Mouse (Mus musculus) kidney, postnatal 14 days (tissue): ENCODE data around the gene Tmem253.

Experiments used
- DNase-seq: peaks from one replicate; pipeline ENCODE4 v3.0.0; 2022; ENCODE audit warnings: mixed read lengths

Tmem253 gene

DNA sequence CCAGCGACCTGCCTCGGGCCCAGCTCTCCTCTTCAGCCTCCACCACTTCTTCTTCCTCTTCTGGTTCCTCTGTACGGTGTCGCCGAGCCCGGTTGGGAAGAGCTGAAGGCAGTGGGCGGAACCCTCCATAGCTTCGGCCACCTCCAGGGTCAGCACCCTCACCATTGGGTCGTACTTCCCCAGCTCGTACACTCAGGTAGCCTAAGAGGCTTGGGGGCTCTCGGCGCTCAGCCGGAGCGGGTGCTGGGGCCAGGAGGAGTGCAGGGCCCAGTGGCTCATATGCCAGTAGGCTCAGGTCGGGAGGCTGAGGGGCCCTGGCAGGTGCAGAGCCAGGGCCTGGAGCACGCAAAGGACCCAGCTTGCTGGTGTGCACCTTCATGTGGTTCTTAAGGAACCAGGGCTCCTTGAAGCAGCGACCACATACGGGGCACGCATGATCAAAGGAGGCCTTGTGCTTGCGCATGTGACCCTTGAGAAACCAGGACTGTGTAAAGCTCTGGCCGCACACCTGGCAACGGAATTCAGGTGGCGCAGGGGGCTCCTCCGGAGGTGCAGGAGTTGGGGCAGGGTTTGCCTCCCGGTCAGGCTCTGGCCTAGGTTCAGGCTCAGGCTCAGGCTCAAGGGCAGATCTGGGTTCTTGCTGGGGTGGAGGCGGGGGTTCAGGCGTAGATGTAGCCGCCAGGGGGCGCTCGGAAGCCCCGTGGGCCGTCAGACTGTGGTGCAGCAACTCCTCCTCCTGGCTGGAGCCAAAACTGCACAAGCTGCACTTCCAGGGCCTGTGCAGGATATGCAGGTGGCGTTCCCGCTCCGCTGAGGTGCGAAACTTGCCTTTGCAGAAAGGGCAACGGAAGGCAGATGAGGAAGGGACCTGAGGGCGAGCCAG lies 6.9 kb upstream of the Tmem253 start:
- DNase-seq: peak; percentile 93

DNA sequence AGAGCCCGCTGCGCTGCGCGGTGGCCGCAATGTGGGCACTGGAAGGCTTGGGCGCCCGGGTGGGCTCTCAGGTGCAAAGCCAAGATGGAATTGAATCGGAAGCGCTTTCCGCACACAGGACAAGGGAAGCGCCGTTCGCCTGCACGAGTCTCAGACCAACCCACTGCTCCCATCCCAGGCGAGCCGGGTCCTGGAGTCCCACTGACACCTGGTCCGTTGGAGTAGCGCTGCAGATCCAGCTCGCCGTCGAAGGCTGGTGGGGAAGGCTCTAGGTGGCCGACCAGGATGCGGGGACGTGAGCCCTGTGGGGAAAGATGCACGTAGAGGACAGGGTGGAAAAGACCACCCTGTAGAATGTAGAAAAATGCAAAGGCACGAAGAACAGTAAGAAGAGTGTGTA lies 6.1 kb upstream of the Tmem253 start:
- no peak for DNase-seq

DNA sequence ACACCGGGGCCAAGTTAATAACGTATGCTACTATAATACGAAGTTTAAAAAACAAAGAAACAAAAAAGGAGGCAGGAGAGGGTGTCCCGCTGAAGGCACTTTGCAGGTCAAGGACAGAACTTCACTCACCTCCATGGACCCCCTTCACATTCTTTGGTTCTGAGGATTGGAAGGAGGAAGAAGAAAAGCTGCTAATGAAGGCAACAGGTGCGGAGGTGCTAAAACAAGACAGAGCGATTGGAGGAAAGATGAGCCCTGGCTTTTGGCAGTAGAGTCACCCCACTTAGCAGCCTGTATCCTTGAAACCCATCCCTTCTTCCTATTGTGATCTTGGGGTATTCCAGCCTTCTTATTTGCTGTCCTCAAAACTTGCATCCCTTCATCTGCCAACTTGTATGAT lies 5.6 kb upstream of the Tmem253 start:
- no peak for DNase-seq

DNA sequence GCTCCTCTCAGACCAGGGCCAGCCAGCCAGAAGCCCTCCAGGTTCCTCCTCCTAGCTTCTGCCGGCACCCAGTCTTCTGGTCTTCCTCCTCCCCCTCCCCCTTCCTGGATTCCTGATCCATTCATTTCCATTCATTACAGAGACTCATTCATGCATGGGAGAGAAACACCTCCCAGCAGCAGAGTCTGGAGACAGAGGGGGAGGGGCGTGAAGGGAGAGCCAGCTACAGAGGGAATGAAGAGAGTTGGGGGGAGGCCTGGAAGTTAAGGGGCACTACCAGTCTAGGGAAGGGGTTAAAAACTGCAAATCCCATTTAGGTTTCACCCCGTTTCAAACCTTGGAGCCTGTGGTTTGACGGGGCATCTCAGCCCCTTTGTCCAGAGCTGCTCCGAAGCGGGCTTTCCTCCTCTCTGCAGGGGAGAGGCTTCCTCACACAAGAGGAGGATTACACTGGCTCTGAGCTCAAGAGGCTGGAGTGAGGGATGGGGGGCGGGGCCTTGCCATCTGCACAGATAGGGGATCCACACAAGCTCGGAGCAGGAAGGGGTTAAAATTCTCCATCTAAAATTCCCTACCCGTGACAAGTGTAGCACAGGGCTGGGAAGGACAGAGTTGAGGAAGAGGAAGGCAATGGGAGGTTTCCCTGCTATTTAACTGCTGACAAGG lies 4.9 kb upstream of the Tmem253 start:
- DNase-seq: peak; percentile 83

DNA sequence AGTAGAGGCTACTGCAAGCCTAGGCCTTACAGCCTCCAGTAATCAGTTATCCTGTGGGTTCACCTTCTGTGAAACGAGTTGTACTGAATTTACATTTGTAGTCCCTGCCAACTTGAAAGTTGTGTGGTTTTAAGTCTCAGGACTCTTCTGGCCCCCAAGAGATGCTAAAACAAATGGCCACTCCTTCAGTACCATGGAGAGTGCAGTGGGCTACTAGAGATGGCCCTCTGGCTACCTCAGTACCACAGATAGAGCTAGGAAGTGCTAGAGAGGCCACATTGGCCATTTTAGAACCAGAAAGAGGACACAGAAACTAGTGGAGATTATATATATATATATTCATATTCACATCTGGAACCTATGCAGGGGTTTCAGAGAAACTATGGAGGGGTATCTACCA lies 3.8 kb upstream of the Tmem253 start:
- no peak for DNase-seq

DNA sequence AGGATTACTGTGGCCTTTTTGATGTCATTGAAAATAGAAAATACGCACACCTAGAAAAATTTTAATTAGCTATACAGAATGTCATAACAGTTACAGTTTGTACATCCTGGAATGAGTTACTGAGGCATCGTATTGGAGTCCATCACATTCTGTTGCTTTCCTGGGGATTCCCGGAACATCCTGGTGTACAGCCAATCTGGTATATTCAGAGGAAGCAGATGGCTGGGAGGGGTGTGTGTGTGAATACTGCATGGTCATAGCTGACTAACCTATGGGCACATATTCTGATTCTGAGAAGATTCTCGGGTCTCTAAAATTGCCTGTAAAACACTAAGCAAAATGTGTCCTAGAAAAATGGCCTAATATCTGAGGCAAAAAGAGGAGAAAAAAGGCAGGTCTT lies 3.4 kb upstream of the Tmem253 start:
- no peak for DNase-seq

DNA sequence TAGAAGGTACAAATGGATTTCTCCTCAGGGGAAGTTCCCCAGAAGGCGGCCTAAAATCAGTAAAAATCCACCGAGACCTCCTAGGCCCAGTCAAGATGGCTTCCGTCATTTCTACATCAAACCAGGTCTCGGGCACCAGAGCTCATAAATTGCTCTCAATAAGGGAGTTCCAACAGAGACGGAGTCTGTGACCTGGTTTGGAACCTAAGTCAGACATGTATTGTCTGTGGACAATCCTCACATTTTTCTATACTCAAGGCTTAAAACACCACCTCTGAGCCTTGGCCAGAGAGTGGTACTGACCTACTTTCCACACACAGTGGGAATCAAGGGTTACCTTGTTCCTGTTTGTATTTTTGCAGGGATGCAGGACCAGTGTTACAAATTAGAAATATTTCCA lies 2.9 kb upstream of the Tmem253 start:
- DNase-seq: no peak

DNA sequence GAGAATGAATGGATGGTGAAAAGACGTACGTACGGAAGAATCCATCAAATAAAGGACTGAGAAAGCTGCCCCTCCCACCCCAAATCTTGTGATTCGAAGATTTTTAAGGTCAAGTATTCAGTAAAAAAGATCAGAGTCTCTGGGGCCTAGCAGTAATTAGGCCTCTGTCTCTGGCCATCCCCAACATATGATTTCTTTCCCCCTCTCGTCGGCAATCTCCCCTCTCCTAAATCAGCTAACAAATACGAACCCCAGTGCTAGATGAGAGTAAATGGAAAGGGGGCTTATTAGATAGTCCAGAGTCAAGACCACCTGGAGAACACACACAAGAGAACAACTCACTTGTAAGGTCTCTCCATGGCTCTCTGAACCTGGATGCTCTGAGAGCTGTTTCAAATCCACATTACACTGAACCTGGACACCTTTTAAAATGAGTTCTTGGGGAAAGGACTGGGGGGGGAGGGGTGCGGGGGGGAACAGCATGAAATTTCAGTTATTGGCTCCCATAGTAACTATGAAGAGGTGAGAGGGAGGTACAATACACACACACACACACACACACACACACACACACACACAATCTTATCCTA lies 2.3 kb upstream of the Tmem253 start:
- no peak for DNase-seq

DNA sequence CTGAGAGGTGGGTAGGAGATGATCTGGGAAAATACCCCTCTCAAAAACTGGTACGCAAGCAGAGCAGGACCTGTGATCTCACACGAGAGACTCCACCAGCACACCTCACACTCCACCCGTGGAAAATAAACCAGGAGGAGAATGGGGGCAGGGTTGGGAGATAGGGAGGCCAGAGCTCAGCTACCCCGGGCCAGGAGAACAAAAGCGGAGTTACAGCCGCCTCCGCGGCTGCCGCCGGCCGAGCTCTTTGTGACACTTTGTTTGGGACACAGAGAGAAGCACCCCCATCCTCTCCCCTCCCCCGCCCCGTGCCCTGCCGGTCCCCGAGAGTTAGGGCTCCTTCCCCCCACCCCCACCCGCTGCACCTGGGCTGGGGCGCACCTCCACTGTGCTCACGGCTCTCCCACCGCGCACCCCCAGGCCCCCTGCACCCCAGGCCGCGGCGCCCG lies 1.7 kb upstream of the Tmem253 start:
- DNase-seq: no peak

DNA sequence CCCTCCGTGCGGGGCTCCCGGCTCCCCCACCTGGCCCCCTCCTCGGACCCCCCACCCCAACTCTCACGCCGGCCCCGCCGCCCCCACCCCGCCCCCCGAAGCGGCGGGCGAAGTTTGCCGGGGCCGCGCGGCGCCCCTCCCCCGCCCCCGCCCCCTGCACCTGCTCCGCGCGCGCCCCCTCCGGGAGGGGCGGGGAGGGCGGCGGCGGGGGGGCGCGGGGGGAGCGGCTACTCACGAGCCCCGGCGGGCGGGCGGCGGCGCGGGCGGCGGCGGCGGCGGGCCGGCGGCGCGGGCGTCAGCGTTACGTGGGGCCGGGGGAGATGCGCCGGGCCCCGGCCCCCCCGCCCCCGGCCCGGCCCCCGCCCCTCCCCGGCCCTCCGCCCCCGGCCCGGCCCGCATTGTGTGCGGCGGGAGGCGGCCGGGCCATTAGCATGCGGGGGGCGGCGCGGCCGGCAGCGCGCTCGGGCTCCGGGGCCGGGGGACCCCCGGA lies 1.1 kb upstream of the Tmem253 start:
- DNase-seq: no peak

DNA sequence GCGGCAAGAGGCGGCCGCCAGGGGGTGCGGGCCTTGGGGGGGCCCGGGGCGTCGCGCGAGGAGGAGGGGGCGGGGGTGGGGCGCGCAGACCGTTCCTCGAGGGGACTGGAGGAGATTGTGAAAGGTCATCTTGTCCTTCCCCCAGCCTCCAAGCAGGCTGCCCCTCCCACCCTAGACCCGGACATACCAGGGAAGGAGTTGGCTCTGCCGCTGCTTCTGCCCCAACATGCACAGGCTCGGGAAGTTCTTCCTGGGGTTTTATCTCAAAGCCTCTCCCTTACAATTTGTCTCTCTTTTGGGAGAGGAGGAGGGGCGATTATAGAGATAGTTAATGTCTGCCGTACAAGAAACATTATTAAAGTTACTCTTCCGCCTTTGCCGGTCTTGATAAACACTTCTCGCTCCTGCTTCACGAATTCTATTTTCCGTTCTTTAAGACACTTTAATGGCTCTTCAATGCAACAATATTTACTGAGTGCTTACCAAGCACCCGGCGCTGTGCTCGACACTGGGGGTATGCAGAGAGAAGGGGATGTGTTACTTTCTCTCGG lies 622 bp upstream of the Tmem253 start:
- DNase-seq: peak; percentile 81

DNA sequence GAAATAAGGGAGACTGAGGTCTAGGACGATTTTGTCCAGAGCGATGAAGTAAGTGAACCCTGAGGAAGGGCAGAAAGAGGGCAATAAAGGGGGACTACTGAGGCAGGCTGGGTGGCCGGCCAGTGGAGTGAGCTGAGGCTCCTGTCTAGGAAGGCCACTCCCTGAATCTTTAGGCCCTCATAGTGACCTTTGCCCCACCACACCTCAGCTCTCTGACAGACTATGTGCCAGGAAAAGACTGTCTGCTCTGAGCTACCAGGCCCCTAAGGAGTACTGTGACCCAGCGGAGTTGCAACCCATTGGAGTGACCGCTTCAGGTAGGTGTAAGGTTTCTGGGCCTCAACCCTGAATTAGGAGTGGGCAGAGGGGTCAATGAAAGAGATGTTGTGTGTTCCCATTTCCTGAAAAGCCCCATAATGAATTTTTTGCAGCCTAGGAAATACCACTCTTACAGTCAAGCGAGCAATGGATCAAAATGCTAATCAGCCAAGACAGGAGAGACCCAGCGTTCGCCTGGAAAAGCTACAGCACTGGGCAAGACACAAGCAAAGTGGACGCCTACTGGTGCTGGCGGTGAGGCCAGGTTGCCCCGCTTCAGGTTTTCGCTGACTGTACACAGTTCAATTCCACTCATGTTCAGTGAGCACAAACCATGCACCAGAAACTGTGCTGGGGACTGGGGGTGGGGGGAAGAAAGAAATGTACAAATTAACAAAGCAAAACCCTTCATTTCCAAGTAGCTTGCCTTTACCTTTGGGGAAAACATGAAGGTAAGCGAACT lies 1.4 kb downstream of the Tmem253 start:
- DNase-seq: peak; percentile 13

DNA sequence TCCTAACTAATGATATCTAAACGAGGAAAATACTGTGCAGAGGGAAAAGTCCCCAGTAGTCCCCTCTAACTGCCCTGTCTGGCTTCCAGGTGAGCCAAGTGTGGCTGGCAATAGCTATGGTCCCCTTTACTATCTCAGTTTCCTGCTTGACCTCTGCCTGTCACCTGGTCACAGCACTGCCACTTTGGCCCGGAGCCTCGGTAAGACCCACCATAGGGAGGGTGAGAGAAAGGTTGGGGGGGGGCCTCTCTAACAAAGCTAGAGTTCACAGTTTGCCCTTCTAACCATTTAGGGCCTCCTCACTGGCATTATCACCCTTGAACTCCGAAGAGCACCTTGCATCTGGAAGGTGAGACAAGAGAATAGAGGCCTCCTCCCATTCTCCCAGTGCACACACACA lies 2.2 kb downstream of the Tmem253 start:
- no peak for DNase-seq

DNA sequence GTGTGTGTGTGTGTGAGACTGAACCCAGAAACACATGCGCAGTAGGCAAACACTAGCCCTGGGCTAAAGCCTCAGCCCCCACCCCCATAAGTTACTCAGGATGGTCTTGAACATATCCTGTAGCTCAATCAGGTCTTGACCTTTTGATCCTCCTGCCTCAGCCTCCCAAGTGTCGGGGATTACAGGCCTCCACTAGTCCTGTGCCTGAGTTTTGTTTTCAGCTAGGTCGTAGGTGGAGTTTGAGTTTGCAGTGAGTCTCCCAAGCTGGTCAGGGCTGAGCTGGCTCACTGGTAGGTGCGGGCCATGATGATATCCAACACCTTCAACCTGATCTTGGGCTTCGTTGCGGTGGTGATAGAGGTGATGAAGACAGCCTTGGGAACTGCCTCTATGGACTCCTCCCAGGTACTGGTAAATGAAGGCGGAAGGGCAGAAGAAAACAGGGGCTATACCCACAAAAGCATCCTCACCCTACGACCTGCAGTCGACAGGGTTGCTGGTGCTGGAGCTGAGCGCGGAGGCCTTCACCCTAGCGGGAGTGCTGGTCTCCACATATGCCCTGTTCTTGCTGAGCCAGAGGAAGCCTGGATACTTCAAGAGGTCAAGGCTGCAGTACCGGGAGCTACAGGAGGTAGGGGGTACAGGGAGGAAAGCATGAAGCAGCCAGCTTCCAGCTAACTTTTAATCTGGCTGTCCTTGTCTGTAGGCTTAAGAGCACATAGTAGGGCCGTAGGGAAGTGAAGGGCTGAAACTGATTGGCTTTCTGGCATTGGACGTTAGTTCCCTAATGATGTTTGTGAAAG lies 3.0 kb downstream of the Tmem253 start:
- DNase-seq: no peak

DNA sequence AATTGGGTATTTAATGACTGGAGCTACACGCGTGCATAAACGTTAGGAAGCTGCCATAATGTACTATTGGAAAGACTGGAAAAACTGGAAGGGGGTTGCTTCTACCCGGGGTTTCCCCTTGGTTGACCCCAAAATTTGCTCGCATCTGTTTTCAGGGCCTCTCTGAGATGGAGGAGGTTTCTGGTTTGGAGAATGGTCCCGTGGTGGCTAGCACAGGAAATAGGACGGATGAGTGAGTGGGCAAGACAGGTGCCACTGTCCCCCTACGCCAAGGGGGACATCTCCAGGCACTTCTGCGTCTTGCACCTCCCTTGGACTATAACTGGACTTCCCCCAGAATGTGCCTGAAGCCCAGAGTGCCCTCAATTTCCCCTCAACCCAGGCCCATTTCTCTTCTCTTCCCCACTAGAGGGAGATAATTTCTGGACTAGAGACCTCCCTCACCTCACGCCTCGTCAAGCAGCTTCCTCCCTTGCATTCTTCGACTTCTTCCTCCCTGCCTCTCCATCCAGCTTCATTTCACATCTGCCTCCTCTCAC lies 3.7 kb downstream of the Tmem253 start:
- DNase-seq: no peak

DNA sequence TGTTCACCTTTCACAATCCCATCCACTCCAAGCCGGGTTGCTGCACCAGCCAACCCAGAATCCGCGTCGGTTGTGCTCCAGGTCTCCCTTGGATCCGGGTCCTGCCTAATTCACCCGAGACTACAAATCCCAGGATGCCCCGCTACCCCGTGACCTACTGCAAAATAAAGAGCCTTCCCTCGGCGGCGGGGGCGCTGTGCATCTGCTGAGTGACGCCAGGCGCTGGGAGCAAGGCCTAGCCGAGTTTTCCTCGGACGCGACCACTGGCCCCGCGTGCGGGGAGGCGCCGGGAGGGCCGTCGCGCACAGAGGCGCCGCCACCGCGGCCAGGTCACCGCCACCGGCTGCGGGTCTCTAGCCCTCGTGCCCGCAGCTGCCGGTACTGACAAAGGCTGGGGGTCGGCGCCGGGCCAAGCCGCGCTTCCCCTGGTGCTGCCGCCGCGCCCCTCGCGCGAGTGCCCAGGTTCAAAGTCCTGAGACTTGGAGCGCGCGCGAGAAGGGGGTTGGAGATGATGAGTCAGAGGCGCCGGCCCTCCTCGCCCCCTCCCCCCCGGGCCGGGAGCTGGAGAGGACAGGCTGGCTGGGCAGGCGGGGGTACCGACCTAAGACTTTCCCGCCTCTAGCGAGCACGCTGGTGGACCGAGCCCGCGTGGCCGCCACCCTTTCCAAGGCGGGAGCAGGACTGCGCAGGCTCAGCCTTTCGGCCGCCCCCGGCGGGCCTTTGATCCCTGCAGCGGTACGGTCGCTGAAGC lies 4.3 kb downstream of the Tmem253 start:
- peak; percentile 98 for DNase-seq

DNA sequence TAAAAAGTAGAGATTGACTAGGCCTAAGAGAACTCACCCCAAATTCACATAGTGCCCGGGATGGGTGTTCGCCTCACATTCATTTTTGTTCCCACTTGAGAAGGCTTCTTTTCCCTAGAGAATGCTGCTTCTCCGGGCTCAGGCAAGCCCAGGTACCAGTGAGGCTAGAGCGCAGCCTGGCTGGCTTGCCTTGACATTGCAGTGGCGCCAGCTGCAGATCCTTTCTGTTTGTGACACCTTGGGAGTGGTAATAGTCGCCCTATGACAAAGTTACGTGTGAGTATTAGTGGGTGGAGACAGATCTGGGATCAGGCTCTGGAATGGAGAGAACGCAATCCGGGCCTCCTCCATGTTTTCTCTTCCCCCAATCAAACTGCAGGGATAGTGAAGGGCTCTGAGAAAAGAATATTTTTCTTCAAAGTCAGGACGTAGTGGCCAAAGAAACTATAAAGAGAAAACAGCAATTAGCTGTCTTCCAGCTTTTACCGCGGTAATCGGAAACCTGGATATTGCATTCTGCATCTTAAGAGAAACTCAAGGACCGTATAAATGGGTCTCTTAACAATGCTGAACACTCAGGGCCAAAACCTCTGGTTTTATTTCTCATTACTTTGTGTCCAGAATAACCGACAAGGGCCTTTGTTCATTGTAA lies 5.2 kb downstream of the Tmem253 start, which contains the start of gene Zfp219:
Gene Zfp219 (minus strand): TSS at position 248 of the 652 bp plus-strand sequence.
- peak; percentile 86 for DNase-seq

DNA sequence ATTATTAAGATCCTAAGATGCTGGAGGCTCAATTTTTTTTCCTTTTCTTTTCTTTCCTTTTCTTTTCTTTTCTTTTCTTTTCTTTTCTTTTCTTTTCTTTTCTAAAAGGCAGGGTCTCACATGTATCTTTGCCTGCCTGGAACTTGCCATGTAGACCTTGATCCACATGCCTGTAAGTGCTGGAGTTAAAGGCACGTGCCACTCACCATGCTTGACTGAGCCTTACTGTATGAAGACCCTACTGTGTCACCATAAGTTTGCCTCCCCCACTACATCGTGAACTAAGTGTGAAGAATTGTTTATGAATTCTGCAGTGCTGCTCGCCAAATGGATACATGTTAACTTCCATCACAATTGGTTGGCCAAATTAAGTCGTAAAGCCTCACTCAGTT lies 5.7 kb downstream of the Tmem253 start:
- no peak for DNase-seq

DNA sequence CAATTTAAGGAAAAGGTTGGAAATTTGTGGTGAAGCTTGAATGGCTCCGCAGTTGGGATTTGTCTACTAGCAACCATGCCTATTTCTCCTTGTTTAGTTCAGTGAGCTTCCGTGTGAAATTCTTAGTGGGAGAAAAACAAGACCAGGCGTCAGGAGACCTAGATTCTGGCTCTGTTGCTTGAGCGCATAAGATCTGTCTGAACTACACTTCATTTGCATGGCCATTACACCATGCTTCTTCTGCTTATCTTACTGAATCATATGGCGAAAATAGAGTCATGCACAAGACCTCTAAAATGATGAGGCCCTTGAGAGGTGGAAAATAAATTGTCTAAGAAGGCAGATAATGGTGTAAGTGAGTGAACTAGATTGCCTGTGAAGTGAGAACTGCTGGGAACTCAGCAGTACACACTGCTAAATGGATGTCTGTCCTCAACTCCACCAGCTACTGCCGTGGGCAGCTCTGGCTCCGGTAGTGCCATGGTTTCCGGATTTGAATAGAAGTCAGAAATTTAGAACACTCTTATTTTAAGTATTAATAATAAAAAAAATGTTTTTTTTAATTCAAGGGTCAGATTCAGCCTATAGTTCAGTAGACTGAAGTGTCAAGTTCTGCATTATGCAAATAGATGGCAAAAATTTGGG lies 6.2 kb downstream of the Tmem253 start:
- no peak for DNase-seq
